Mouse (Mus musculus) neural tube, embryonic 13.5 days (tissue): ENCODE data around the gene Cab39. TPM values are rescaled to one million over a fixed set of nuclear protein-coding genes. Genes with fewer than 3 reads are reported as not detected.
A peak's percentile ranks its signal among the peaks of the same experiment; 100 is the strongest.

Experiments used
- ATAC-seq: fragments of 200-750 bp; cut with Nextera tagmentation; 2 replicates; pipeline ENCODE4 v1.8.0; 2017; ENCODE audit warnings: low read depth, mild to moderate bottlenecking, moderate TSS enrichment, moderate library complexity
- H3K27ac ChIP-seq: fragments of 300-500 bp; sonication (generic); replicated peaks from 2 replicates; pipeline ENCODE4 v1.5.1; 2015; ENCODE audit warnings: moderate library complexity, mild to moderate bottlenecking, inconsistent platforms
- H3K27me3 ChIP-seq: fragments of 300-500 bp; sonication (generic); 2 replicates; pipeline ENCODE4 v1.6.1; 2015; ENCODE audit warnings: mild to moderate bottlenecking, inconsistent platforms
- H3K36me3 ChIP-seq: fragments of 300-500 bp; sonication (generic); 2 replicates; pipeline ENCODE4 v1.6.1; 2015; ENCODE audit warnings: mild to moderate bottlenecking, inconsistent platforms
- H3K4me1 ChIP-seq: fragments of 300-500 bp; sonication (generic); replicated peaks from 2 replicates; pipeline ENCODE4 v1.6.1; 2015; ENCODE audit warnings: inconsistent platforms
- H3K4me2 ChIP-seq: fragments of 300-500 bp; sonication (generic); 2 replicates; pipeline ENCODE4 v1.6.1; 2015; ENCODE audit warnings: inconsistent platforms, mild to moderate bottlenecking, moderate library complexity
- H3K4me3 ChIP-seq: fragments of 300-500 bp; sonication (generic); 2 replicates; pipeline ENCODE4 v1.5.1; 2015; ENCODE audit warnings: mild to moderate bottlenecking, inconsistent platforms
- H3K9ac ChIP-seq: fragments of 300-500 bp; sonication (generic); 2 replicates; pipeline ENCODE4 v1.6.1; 2015; ENCODE audit warnings: moderate library complexity, mild to moderate bottlenecking, inconsistent platforms
- H3K9me3 ChIP-seq: fragments of 300-500 bp; sonication (generic); 2 replicates; pipeline ENCODE4 v1.6.1; 2016; ENCODE audit warnings: inconsistent platforms
- WGBS: fragments of 180-500 bp; shearing (Covaris S2); methylation state at CpG from one replicate; pipeline ENCODE4 v1.1.7; 2015; 5-methylcytosine and 5-hydroxymethylcytosine counted together
- microRNA-seq: library from miRNA; unstranded; fragments of <30 nt; microRNA quantifications from one replicate; pipeline ENCODE4, GENCODE M21; 2016
- polyA plus RNA-seq: library from polyadenylated mRNA; unstranded; fragments of >200 nt; fragmentation: Nextera tagmentation; extraction: Ambion mirVana; gene quantifications from 2 replicates; pipeline ENCODE4 v1.2.1, GENCODE M21; 2015

The Cab39 gene
- polyA plus RNA-seq, 1 experiment from 2014 or later: 56.4 TPM

- WGBS: 59% methylated on average over 5 of the region's 5 CpGs
- Histone ChIP-seq H3K27ac (0 out of 2 replicates have a peak overlapping the region, but pooled peaks have one; percentile 90), H3K27me3 (no peaks in the 10 kb centered on the region), H3K9ac (peak overlapping the region; percentile 86), H3K9me3 (no peaks in the 10 kb centered on the region), H3K36me3 (no peaks in the 10 kb centered on the region), H3K4me1 (peaks cover 66% of the 10 kb centered on the region), H3K4me3 (peak overlapping the region; percentile 81), H3K4me2 (peak overlapping the region; percentile 91)
- ATAC-seq: no peak
Measured at GRCm38 (mm10) chr1:85896110-85896509, 102.9 kb downstream of the Cab39 start.

GRCm38 (mm10) chr1:85896781-85897700 lies 103.8 kb downstream of the Cab39 start:
- no peaks in the 10 kb centered on the region for H3K36me3 ChIP-seq
- ATAC-seq: no peak
- H3K4me1 ChIP-seq: peaks cover 75% of the 10 kb centered on the region
- peak overlapping the region; percentile 91 for H3K4me2 ChIP-seq
- no peaks in the 10 kb centered on the region for H3K9me3 ChIP-seq
- peak overlapping the region; percentile 0; the same call in 1 of the 2 replicates for H3K27ac ChIP-seq
- H3K4me3 ChIP-seq: peak overlapping the region; percentile 81
- 51% methylated on average over 12 of the region's 12 CpGs for WGBS
- H3K27me3 ChIP-seq: no peaks in the 10 kb centered on the region
- H3K9ac ChIP-seq: peak overlapping the region; percentile 86

- no peaks in the 10 kb centered on the region for H3K27me3 ChIP-seq
- H3K36me3 ChIP-seq: peaks cover 3% of the 10 kb centered on the region
- H3K9ac ChIP-seq: peak overlapping the region; percentile 61
- H3K4me2 ChIP-seq: peak overlapping the region; percentile 91
- no peaks in the 10 kb centered on the region for H3K9me3 ChIP-seq
- no peak for ATAC-seq
- H3K27ac ChIP-seq: peak overlapping the region; percentile 74
- peaks cover 85% of the 10 kb centered on the region for H3K4me1 ChIP-seq
- 23% methylated on average over 8 of the region's 8 CpGs for WGBS
- H3K4me3 ChIP-seq: peak overlapping the region; percentile 8; the same call in 1 of the 2 replicates
Measured at GRCm38 (mm10) chr1:85897901-85898760, 104.9 kb downstream of the Cab39 start.

- peaks cover 11% of the 10 kb centered on the region for H3K36me3 ChIP-seq
- H3K27me3 ChIP-seq: no peaks in the 10 kb centered on the region
- H3K9ac ChIP-seq: peak overlapping the region; percentile 61
- peak overlapping the region; percentile 8; the same call in 1 of the 2 replicates for H3K4me3 ChIP-seq
- WGBS: 22% methylated on average over 12 of the region's 12 CpGs
- no peak for ATAC-seq
- H3K4me1 ChIP-seq: peaks cover 82% of the 10 kb centered on the region
- H3K4me2 ChIP-seq: peak overlapping the region; percentile 91
- H3K27ac ChIP-seq: peak overlapping the region; percentile 74
- H3K9me3 ChIP-seq: no peaks in the 10 kb centered on the region
Measured at GRCm38 (mm10) chr1:85898761-85899387, 105.6 kb downstream of the Cab39 start.

GRCm38 (mm10) chr1:85899388-85899761 lies 106.1 kb downstream of the Cab39 start:
- Histone ChIP-seq H3K9ac (peak overlapping the region; percentile 61), H3K4me1 (peaks cover 79% of the 10 kb centered on the region)

GRCm38 (mm10) chr1:85900521-85901333 lies 107.5 kb downstream of the Cab39 start:
- 78% methylated on average over 7 of the region's 7 CpGs for WGBS
- H3K9me3 ChIP-seq: no peaks in the 10 kb centered on the region

More at GRCm38 (mm10) chr1:85899388-85899761, 106.1 kb downstream of the Cab39 start:
- Histone ChIP-seq H3K36me3 (peaks cover 16% of the 10 kb centered on the region), H3K4me3 (no peak overlapping the region), H3K27me3 (no peaks in the 10 kb centered on the region), H3K9me3 (no peaks in the 10 kb centered on the region), H3K4me2 (peak overlapping the region; percentile 91), H3K27ac (peak overlapping the region; percentile 74; the same call in 1 of the 2 replicates)
- ATAC-seq: no peak

More at GRCm38 (mm10) chr1:85900521-85901333, 107.5 kb downstream of the Cab39 start:
- Histone ChIP-seq H3K4me2 (no peak overlapping the region), H3K4me1 (peaks cover 74% of the 10 kb centered on the region), H3K27ac (peak overlapping the region; percentile 13; the same call in 1 of the 2 replicates), H3K9ac (0 out of 2 replicates have a peak overlapping the region, but pooled peaks have one; percentile 22), H3K4me3 (no peak overlapping the region), H3K36me3 (peaks cover 29% of the 10 kb centered on the region), H3K27me3 (no peaks in the 10 kb centered on the region)
- ATAC-seq: no peak

Small RNA genes lying within 50 kb of the gene (microRNA-seq; reads per million reads assigned to microRNA genes)
- gene Gm25472 (not detected), gene Mir8096 (not detected)

Other genes with a start within 250 kb of the Cab39 start
- gene G530012D18Rik, start 217.8 kb upstream of the Cab39 start, polyA plus RNA-seq: not detected in 2 replicates
- gene Sp110, start 194.6 kb upstream of the Cab39 start, polyA plus RNA-seq: 0.81 and 0.84 TPM in 2 replicates
- gene Sp140, start 193.1 kb upstream of the Cab39 start, polyA plus RNA-seq: 0.43 and 0.47 TPM in 2 replicates
- 0.46 and 1.2 TPM in 2 replicates for gene Sp100, start 143.5 kb upstream of the Cab39 start, polyA plus RNA-seq
- 0.37 and 0.46 TPM in 2 replicates for gene A630001G21Rik, start 14.8 kb upstream of the Cab39 start, polyA plus RNA-seq
- 148 and 155 TPM in 2 replicates for gene Itm2c, start 100.8 kb downstream of the Cab39 start, polyA plus RNA-seq
- gene 4933407L21Rik, start 135.0 kb downstream of the Cab39 start, polyA plus RNA-seq: 2.7 and 3.5 TPM in 2 replicates
- 0.12 TPM in 1 of 2 replicates, not detected in the other for gene Gpr55, start 167.6 kb downstream of the Cab39 start, polyA plus RNA-seq
- gene Spata3, start 223.4 kb downstream of the Cab39 start, polyA plus RNA-seq: not detected in 2 replicates